Mouse (Mus musculus) forelimb bud, embryonic 11.5 days (tissue): ENCODE measurements at regions not wholly inside any gene's neighbourhood (a gene's known extent, or its start where the extent isn't known, plus 50 kb on each side); places are given as distances from the start of the nearest gene placed in this dataset.

ENCODE experiments used
- DNase-seq: peaks from one replicate; pipeline ENCODE4 v3.0.0-alpha.2; 2012; ENCODE audit warnings: low read depth, low spot score

GRCm38 (mm10) chr1:63365126-63365525, 80.6 kb upstream of the Adam23 start:
- no peak for DNase-seq

GRCm38 (mm10) chr1:63367697-63368376, 77.9 kb upstream of the Adam23 start:
- peak; percentile 70 for DNase-seq

DNA sequence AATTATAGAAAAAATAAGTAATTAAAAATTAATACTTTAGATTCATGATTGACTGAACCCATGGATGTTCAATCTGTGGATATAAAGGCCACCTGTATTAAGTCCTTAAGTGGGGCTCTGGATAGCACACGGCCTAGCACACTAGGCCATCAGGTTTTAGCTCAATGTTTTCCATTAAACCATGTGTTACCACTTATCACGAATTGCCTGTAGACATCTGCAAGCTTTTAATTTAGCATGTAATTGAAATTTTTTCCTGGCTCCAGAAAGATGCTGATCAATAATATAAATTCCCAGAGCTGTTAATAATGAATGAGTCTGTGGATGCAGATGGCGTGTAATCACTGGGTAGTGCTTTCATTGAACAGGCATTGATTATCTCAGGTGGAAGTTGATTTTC, 76.8 kb upstream of the Adam23 start:
- no peak for DNase-seq

- DNase-seq: no peak
Observed at GRCm38 (mm10) chr1:63369561-63369960, 76.1 kb upstream of the Adam23 start.

DNA sequence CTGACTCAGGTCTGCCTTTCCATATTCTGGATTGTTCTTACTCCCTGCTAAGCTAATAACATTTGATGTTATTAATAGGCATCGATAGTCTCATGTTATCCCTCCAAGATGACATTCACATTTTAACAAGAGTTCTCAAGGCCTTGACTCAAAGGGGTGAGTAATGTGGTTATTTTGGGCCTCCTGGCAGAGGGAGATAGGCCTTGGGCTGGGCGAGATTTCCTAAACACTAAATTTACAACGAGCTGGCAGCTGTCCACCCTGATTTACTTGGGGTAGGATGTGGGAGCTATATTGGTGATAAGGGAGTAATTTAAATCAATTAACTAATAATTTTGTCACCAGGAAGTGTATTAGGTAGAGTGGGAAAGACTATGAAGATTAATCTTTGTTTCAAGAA, 62.6 kb upstream of the Adam23 start:
- DNase-seq: no peak

GRCm38 (mm10) chr1:63385116-63385515, 60.6 kb upstream of the Adam23 start:
- peak; percentile 14 for DNase-seq

- no peak for DNase-seq
Observed at GRCm38 (mm10) chr1:63395427-63395826, 50.3 kb upstream of the Adam23 start.
